In the genomic region with DNA sequence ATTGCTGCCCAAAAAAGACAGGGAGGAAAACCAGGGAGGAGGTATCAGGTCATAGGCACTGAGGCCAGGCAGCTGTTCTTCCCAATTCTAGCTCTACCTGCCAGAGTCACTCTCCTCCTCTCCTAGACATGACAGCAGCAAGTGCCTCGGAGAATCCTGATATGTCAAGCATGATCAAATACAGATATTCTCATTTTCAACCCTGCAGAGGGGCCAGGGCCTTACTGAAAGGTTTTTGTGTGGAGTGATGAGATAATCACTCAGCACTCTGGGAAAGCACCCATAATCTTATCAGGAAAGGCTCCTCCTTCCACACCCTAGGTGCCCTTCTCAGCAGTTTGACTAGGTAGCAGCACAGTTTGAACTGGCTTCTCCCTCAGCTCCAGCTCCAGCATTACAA, we compare ENCODE assay signal across 24 mouse cellular contexts.
DNase-seq lines count a peak whose midpoint lies in the region; ATAC-seq and TF ChIP-seq lines count a peak whose summit lies in the region.
"Had no signal": no experiment of that assay in that cellular context is flagged by ENCODE, and none has a peak within 500 bp of the region (broad histone marks: within the 10 kb centered on the region; RNA-seq: fewer than 3 reads in every experiment).

No protein-coding gene starts in this region.

- peak; percentile 79 for TF ChIP-seq EP300 in liver, postnatal 0 days (IDR thresholded peaks at IDR 0.05; ENCODE audit: low read depth)

- no peak overlapping the region for H3K27ac ChIP-seq in liver, postnatal 0 days (ENCODE audit: low read depth)
- H3K27ac ChIP-seq: embryonic facial prominence, embryonic 15.5 days; forebrain, embryonic 12.5 days; heart, adult 2 months; hindbrain, embryonic 14.5 days; limb, embryonic 10.5 days had no signal

- DNase-seq in c-Kit-negative CD71-positive TER-119-positive erythroid progenitor cells, embryonic 14.5 days (ENCODE audit: low read depth, low spot score) = peak; percentile 53
- DNase-seq in c-Kit-positive CD71-positive TER-119-negative erythroid progenitor cells, embryonic 14.5 days (ENCODE audit: low read depth) = peak; percentile 65
- DNase-seq in liver = peak; percentile 73
- DNase-seq in liver, postnatal 0 days = no peak
- no peak for DNase-seq in spleen, postnatal 14 days (ENCODE audit: low spot score in 2 of 2)
- DNase-seq in kidney, postnatal 36 days = no peak
- no peak for DNase-seq in layer of hippocampus, postnatal 14 days (ENCODE audit: low spot score in 2 of 2)
- DNase-seq: adrenal gland, adult 2 months; cerebellum, adult 11 months; cerebellum, postnatal 10 days; gastrocnemius, postnatal 14 days; heart, adult 2 months; heart, postnatal 14 days; kidney, adult 18-20 months; kidney, postnatal 10 days; layer of hippocampus, adult 9-11 months; lung, adult 18-20 months; lung, postnatal 14 days; right cerebral cortex, postnatal 25 days had no signal

- H3K9ac ChIP-seq in liver, postnatal 0 days (replicated peaks) = 0 out of 2 replicates have a peak overlapping the region, but pooled peaks have one; percentile 22
- H3K9ac ChIP-seq: embryonic facial prominence, embryonic 15.5 days; forebrain, embryonic 12.5 days; hindbrain, embryonic 14.5 days had no signal

- no peak for TF ChIP-seq CTCF in liver, postnatal 0 days (IDR thresholded peaks at IDR 0.05; ENCODE audit: low read depth)

- 32% methylated on average over 1 of the region's 1 CpGs for WGBS in liver, postnatal 0 days (ENCODE audit: insufficient replicate concordance)

- H3K27me3 ChIP-seq in liver, postnatal 0 days (ENCODE audit: insufficient read depth, low read length) = no peaks in the 10 kb centered on the region
- H3K27me3 ChIP-seq: embryonic facial prominence, embryonic 15.5 days; forebrain, embryonic 12.5 days had no signal

- H3K36me3 ChIP-seq in liver, postnatal 0 days (replicated peaks; ENCODE audit: insufficient read depth, low read length) = no peaks in the 10 kb centered on the region
- H3K36me3 ChIP-seq: embryonic facial prominence, embryonic 15.5 days; forebrain, embryonic 12.5 days; limb, embryonic 10.5 days had no signal

- H3K9me3 ChIP-seq in liver, postnatal 0 days (ENCODE audit: low read length) = peaks cover 2% of the 10 kb centered on the region; the same call in 1 of the 2 replicates
- H3K9me3 ChIP-seq: embryonic facial prominence, embryonic 15.5 days; forebrain, embryonic 12.5 days; limb, embryonic 10.5 days had no signal

- peak overlapping the region; percentile 33 for H3K4me2 ChIP-seq in liver, postnatal 0 days (ENCODE audit: low read depth, low read length)
- H3K4me2 ChIP-seq: embryonic facial prominence, embryonic 15.5 days; forebrain, embryonic 12.5 days; hindbrain, embryonic 14.5 days had no signal

- no peak overlapping the region for H3K4me3 ChIP-seq in liver, postnatal 0 days (ENCODE audit: low read depth, low read length)
- H3K4me3 ChIP-seq: embryonic facial prominence, embryonic 15.5 days; forebrain, embryonic 12.5 days; heart, adult 2 months; limb, embryonic 10.5 days had no signal

- peaks cover 18% of the 10 kb centered on the region for H3K4me1 ChIP-seq in liver, postnatal 0 days (ENCODE audit: insufficient read depth)

- ATAC-seq in liver, postnatal 0 days = peak; percentile 75
- ATAC-seq: midbrain, embryonic 16.5 days had no signal

Comparison
In these comparisons a context has a peak if more than half of its experiments do, and no peak if none do; other contexts are left out.
1. DNase-seq: peak in c-Kit-negative CD71-positive TER-119-positive erythroid progenitor cells, embryonic 14.5 days (single experiment), c-Kit-positive CD71-positive TER-119-negative erythroid progenitor cells, embryonic 14.5 days (single experiment) and liver (single experiment); none in liver, postnatal 0 days (single experiment), spleen, postnatal 14 days (0 of 2), kidney, postnatal 36 days (0 of 2) and layer of hippocampus, postnatal 14 days (0 of 2).